Mouse (Mus musculus) embryonic facial prominence, embryonic 14.5 days (tissue): ENCODE data around the gene Patl2. TPM values are rescaled to one million over a fixed set of nuclear protein-coding genes. Genes with fewer than 3 reads are reported as not detected.
"Not testable (repeated sequence)": the region's sequence is repeated elsewhere in the genome, so short reads cannot be mapped to it uniquely, and the experiment has no call there.

Source experiments
- ATAC-seq: fragments of 200-750 bp; cut with Nextera tagmentation; 2 replicates; pipeline ENCODE4 v1.8.0; 2017; ENCODE audit warnings: low read depth, moderate number of reproducible peaks, moderate TSS enrichment
- DNase-seq: peaks from one replicate; pipeline ENCODE4 v3.0.0-alpha.2; 2015; ENCODE audit warnings: low spot score
- H3K27ac ChIP-seq: fragments of 300-500 bp; sonication (generic); replicated peaks from 2 replicates; pipeline ENCODE4 v1.5.1; 2014; ENCODE audit warnings: low read depth, mild to moderate bottlenecking, low read length, moderate library complexity
- H3K27me3 ChIP-seq: fragments of 300-500 bp; sonication (generic); replicated peaks from 2 replicates; pipeline ENCODE4 v1.6.1; 2014; ENCODE audit warnings: low read length; ENCODE audit not compliant: control insufficient read depth, insufficient read depth
- H3K36me3 ChIP-seq: fragments of 300-500 bp; sonication (generic); 2 replicates; pipeline ENCODE4 v1.6.1; 2014; ENCODE audit warnings: low read length, mixed read lengths; ENCODE audit not compliant: control insufficient read depth, insufficient read depth
- H3K4me1 ChIP-seq: fragments of 300-500 bp; sonication (generic); 2 replicates; pipeline ENCODE4 v1.6.1; 2014; ENCODE audit warnings: antibody characterized with exemption, low read length; ENCODE audit not compliant: control insufficient read depth, insufficient read depth
- H3K4me2 ChIP-seq: fragments of 300-500 bp; sonication (generic); 2 replicates; pipeline ENCODE4 v1.6.1; 2014; ENCODE audit warnings: low read depth, mild to moderate bottlenecking, low read length, moderate library complexity, mixed read lengths
- H3K4me3 ChIP-seq: fragments of 300-500 bp; sonication (generic); 2 replicates; pipeline ENCODE4 v1.5.1; 2014; ENCODE audit warnings: low read depth, mild to moderate bottlenecking, low read length
- H3K9ac ChIP-seq: fragments of 300-500 bp; sonication (generic); 2 replicates; pipeline ENCODE4 v1.6.1; 2014; ENCODE audit warnings: low read depth, mild to moderate bottlenecking, low read length, moderate library complexity, mixed read lengths
- H3K9me3 ChIP-seq: fragments of 300-500 bp; sonication (generic); 2 replicates; pipeline ENCODE4 v1.6.1; 2016; ENCODE audit warnings: low read length; ENCODE audit not compliant: control insufficient read depth
- WGBS: fragments of 180-500 bp; shearing (Covaris S2); extraction: QIAGEN DNeasy Blood & Tissue Kit; methylation state at CpG from one replicate; pipeline ENCODE4 v1.1.7; 2014; 5-methylcytosine and 5-hydroxymethylcytosine counted together
- polyA plus RNA-seq: library from polyadenylated mRNA; unstranded; fragments of >200 nt; fragmentation: Nextera tagmentation; extraction: Ambion mirVana; gene quantifications from 2 replicates; pipeline ENCODE4 v1.2.1, GENCODE M21; 2014

The Patl2 gene
- polyA plus RNA-seq, 1 experiment from 2014 or later, result not detected

GRCm38 (mm10) chr2:122222272-122222671, 36.3 kb upstream of the Patl2 start:
- no peak for DNase-seq
- no peak overlapping the region for H3K27ac ChIP-seq
- ATAC-seq, result no peak
- WGBS, result 86% methylated on average over 5 of the region's 5 CpGs
- H3K36me3 ChIP-seq, result no peaks in the 10 kb centered on the region
- H3K9me3 ChIP-seq, result no peaks in the 10 kb centered on the region
- no peak overlapping the region for H3K4me3 ChIP-seq
- H3K9ac ChIP-seq, result no peak overlapping the region
- H3K4me1 ChIP-seq, result no peaks in the 10 kb centered on the region
- H3K4me2 ChIP-seq, result no peak overlapping the region
- H3K27me3 ChIP-seq, result no peaks in the 10 kb centered on the region

- DNase-seq (no peak), ATAC-seq (no peak)
- no peak overlapping the region for H3K4me2 ChIP-seq
- H3K9ac ChIP-seq, result no peak overlapping the region
- H3K4me1 ChIP-seq, result no peaks in the 10 kb centered on the region
- H3K27ac ChIP-seq, result no peak overlapping the region
- no peaks in the 10 kb centered on the region for H3K9me3 ChIP-seq
- H3K4me3 ChIP-seq, result no peak overlapping the region
- H3K27me3 ChIP-seq, result no peaks in the 10 kb centered on the region
- H3K36me3 ChIP-seq, result no peaks in the 10 kb centered on the region
- WGBS, result 44% methylated on average over 5 of the region's 5 CpGs
Observed at GRCm38 (mm10) chr2:122221798-122222197, 35.8 kb upstream of the Patl2 start.

GRCm38 (mm10) chr2:122221378-122221777, 35.4 kb upstream of the Patl2 start:
- Histone ChIP-seq H3K4me1 (no peaks in the 10 kb centered on the region), H3K27ac (no peak overlapping the region), H3K36me3 (no peaks in the 10 kb centered on the region), H3K4me2 (no peak overlapping the region), H3K9ac (no peak overlapping the region), H3K4me3 (no peak overlapping the region), H3K27me3 (no peaks in the 10 kb centered on the region), H3K9me3 (no peaks in the 10 kb centered on the region)
- no peak for ATAC-seq
- 72% methylated on average over 4 of the region's 4 CpGs for WGBS
- DNase-seq, result no peak

- no peaks in the 10 kb centered on the region for H3K9me3 ChIP-seq
- H3K4me3 ChIP-seq, result no peak overlapping the region
- no peaks in the 10 kb centered on the region for H3K4me1 ChIP-seq
- H3K27me3 ChIP-seq, result no peaks in the 10 kb centered on the region
- DNase-seq (no peak), ATAC-seq (no peak)
- no peak overlapping the region for H3K27ac ChIP-seq
- 69% methylated on average over 2 of the region's 2 CpGs for WGBS
- no peaks in the 10 kb centered on the region for H3K36me3 ChIP-seq
- no peak overlapping the region for H3K9ac ChIP-seq
- H3K4me2 ChIP-seq, result no peak overlapping the region
Observed at GRCm38 (mm10) chr2:122218234-122218633, 32.2 kb upstream of the Patl2 start.

- not testable (repeated sequence) for H3K9me3 ChIP-seq, ATAC-seq, H3K27ac ChIP-seq, H3K4me3 ChIP-seq, H3K9ac ChIP-seq, DNase-seq, H3K4me2 ChIP-seq, H3K27me3 ChIP-seq, H3K36me3 ChIP-seq, H3K4me1 ChIP-seq
- WGBS, result 94% methylated on average over 4 of the region's 4 CpGs
Observed at GRCm38 (mm10) chr2:122217075-122217474, 31.1 kb upstream of the Patl2 start.

- Histone ChIP-seq H3K36me3 (no peaks in the 10 kb centered on the region), H3K27me3 (no peaks in the 10 kb centered on the region), H3K27ac (no peak overlapping the region), H3K4me2 (no peak overlapping the region), H3K4me3 (no peak overlapping the region), H3K4me1 (no peaks in the 10 kb centered on the region), H3K9ac (no peak overlapping the region), H3K9me3 (no peaks in the 10 kb centered on the region)
- 66% methylated on average over 3 of the region's 3 CpGs for WGBS
- ATAC-seq (no peak), DNase-seq (no peak)
Observed at GRCm38 (mm10) chr2:122210534-122211228, 24.7 kb upstream of the Patl2 start.

GRCm38 (mm10) chr2:122206440-122207107, 20.6 kb upstream of the Patl2 start:
- Histone ChIP-seq H3K4me2 (no peak overlapping the region), H3K4me1 (no peaks in the 10 kb centered on the region), H3K36me3 (no peaks in the 10 kb centered on the region), H3K27ac (no peak overlapping the region), H3K4me3 (no peak overlapping the region), H3K9ac (no peak overlapping the region), H3K9me3 (no peaks in the 10 kb centered on the region), H3K27me3 (no peaks in the 10 kb centered on the region)
- WGBS, result 62% methylated on average over 2 of the region's 2 CpGs
- no peak for DNase-seq
- ATAC-seq, result no peak

- no peak overlapping the region for H3K4me2 ChIP-seq
- no peaks in the 10 kb centered on the region for H3K27me3 ChIP-seq
- H3K4me3 ChIP-seq, result no peak overlapping the region
- no peaks in the 10 kb centered on the region for H3K9me3 ChIP-seq
- H3K9ac ChIP-seq, result no peak overlapping the region
- WGBS, result 87% methylated on average over 1 of the region's 1 CpGs
- no peak for DNase-seq
- no peak for ATAC-seq
- H3K4me1 ChIP-seq, result no peaks in the 10 kb centered on the region
- no peak overlapping the region for H3K27ac ChIP-seq
- H3K36me3 ChIP-seq, result no peaks in the 10 kb centered on the region
Observed at GRCm38 (mm10) chr2:122201501-122201900, 15.5 kb upstream of the Patl2 start.

GRCm38 (mm10) chr2:122194509-122194929, 8.5 kb upstream of the Patl2 start:
- Histone ChIP-seq H3K4me1 (no peaks in the 10 kb centered on the region), H3K27me3 (no peaks in the 10 kb centered on the region), H3K9me3 (no peaks in the 10 kb centered on the region), H3K27ac (no peak overlapping the region), H3K4me2 (no peak overlapping the region), H3K9ac (no peak overlapping the region), H3K36me3 (no peaks in the 10 kb centered on the region), H3K4me3 (no peak overlapping the region)
- ATAC-seq (0 out of 2 replicates have a peak, but pooled peaks have one; percentile 72), DNase-seq (peak; percentile 72)
- 77% methylated on average over 1 of the region's 1 CpGs for WGBS
